ENCODE assay signal across 9 mouse cellular contexts in the genomic region with DNA sequence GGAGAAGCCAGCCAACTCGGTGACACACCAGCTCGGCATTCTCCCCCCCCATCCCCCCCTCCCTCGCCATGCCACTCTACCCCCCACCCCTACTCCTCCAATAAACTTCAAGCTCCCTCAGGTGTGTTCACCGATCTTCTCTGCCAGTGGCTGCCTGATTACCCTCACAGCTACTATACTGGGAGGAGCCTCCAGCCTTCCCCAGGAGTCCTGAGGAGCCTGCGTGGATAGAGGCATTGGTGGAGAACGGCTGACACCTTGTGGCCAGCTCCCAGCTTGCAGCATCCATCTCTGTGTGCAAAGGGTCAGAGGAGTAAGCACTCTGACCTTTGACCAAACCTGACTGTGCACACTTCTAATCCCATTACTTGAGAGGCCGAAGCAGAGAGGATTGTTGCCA. TPM values are rescaled to one million over a fixed set of nuclear protein-coding genes. Genes with fewer than 3 reads are reported as not detected.
DNase-seq lines count a peak whose midpoint lies in the region; ATAC-seq and TF ChIP-seq lines count a peak whose summit lies in the region.
"Had no signal": no experiment of that assay in that cellular context is flagged by ENCODE, and none has a peak within 500 bp of the region (broad histone marks: within the 10 kb centered on the region; RNA-seq: fewer than 3 reads in every experiment).

No protein-coding gene starts in this region.

- H3K4me1 ChIP-seq in embryonic facial prominence, embryonic 15.5 days: peaks cover 26% of the 10 kb centered on the region
- peaks cover 12% of the 10 kb centered on the region for H3K4me1 ChIP-seq in heart, embryonic 11.5 days (ENCODE audit: control insufficient read depth, insufficient read depth, low read length)
- H3K4me1 ChIP-seq in kidney, embryonic 15.5 days: peaks cover 29% of the 10 kb centered on the region
- peaks cover 0 to 10% of the 10 kb centered on the region in 2 experiments; a peak in 3 of 4 replicates for H3K4me1 ChIP-seq in liver, embryonic 14.5 days (replicated peaks; ENCODE audit: control insufficient read depth in 2 of 2, insufficient read depth in 2 of 2, low read length in 1 of 2)
- H3K4me1 ChIP-seq in neural tube, embryonic 11.5 days (ENCODE audit: control insufficient read depth, insufficient read depth, low read length): peaks cover 6% of the 10 kb centered on the region
- H3K4me1 ChIP-seq in stomach, postnatal 0 days (replicated peaks; ENCODE audit: control insufficient read depth, insufficient read depth): peaks cover 4% of the 10 kb centered on the region; the same call in 1 of the 2 replicates

- ATAC-seq in embryonic facial prominence, embryonic 15.5 days (ENCODE audit: insufficient number of reproducible peaks, low FRiP score, low TSS enrichment, low read depth): peak; percentile 75
- ATAC-seq in heart, embryonic 11.5 days (replicated peaks; ENCODE audit: insufficient number of reproducible peaks, low FRiP score, low TSS enrichment): peak; percentile 56; the same call in 1 of the 2 replicates
- ATAC-seq in kidney, embryonic 15.5 days (replicated peaks; ENCODE audit: low FRiP score): peak; percentile 81
- peak; percentile 70 for ATAC-seq in liver, embryonic 14.5 days (ENCODE audit: insufficient read depth)
- peak; percentile 80 for ATAC-seq in neural tube, embryonic 11.5 days (ENCODE audit: insufficient read depth, low FRiP score, low TSS enrichment)
- peak; percentile 87 for ATAC-seq in stomach, postnatal 0 days (ENCODE audit: low FRiP score, low TSS enrichment)

- no peaks in the 10 kb centered on the region for H3K27me3 ChIP-seq in embryonic facial prominence, embryonic 15.5 days
- H3K27me3 ChIP-seq in heart, embryonic 11.5 days (ENCODE audit: control insufficient read depth, insufficient read depth, low read length): 0 out of 2 replicates have a peak, but pooled peaks cover 2% of the 10 kb centered on the region
- H3K27me3 ChIP-seq in kidney, embryonic 15.5 days: 0 out of 2 replicates have a peak, but pooled peaks cover 9% of the 10 kb centered on the region
- H3K27me3 ChIP-seq in liver, embryonic 14.5 days (ENCODE audit: control insufficient read depth, insufficient read depth, low read length): no peaks in the 10 kb centered on the region
- H3K27me3 ChIP-seq in neural tube, embryonic 11.5 days (ENCODE audit: control insufficient read depth, insufficient read depth, low read length): no peaks in the 10 kb centered on the region
- H3K27me3 ChIP-seq in stomach, postnatal 0 days (ENCODE audit: control insufficient read depth, insufficient read depth, low read length): no peaks in the 10 kb centered on the region

- TF ChIP-seq EP300 in liver, embryonic 14.5 days (IDR thresholded peaks at IDR 0.05; ENCODE audit: low read depth): no peak
- TF ChIP-seq EP300 in stomach, postnatal 0 days (optimal IDR thresholded peaks at IDR 0.05): no peak

- H3K9me3 ChIP-seq in embryonic facial prominence, embryonic 15.5 days (replicated peaks): no peaks in the 10 kb centered on the region
- H3K9me3 ChIP-seq in heart, embryonic 11.5 days (replicated peaks; ENCODE audit: control insufficient read depth, low read length): no peaks in the 10 kb centered on the region
- no peaks in the 10 kb centered on the region for H3K9me3 ChIP-seq in kidney, embryonic 15.5 days (replicated peaks)
- no peaks in the 10 kb centered on the region for H3K9me3 ChIP-seq in liver, embryonic 14.5 days (ENCODE audit: control insufficient read depth, low read length)
- no peaks in the 10 kb centered on the region for H3K9me3 ChIP-seq in neural tube, embryonic 11.5 days (ENCODE audit: control insufficient read depth, low read length)
- H3K9me3 ChIP-seq in stomach, postnatal 0 days (ENCODE audit: control insufficient read depth, low read length): no peaks in the 10 kb centered on the region

- H3K27ac ChIP-seq in embryonic facial prominence, embryonic 15.5 days (replicated peaks): no peak overlapping the region
- no peak overlapping the region for H3K27ac ChIP-seq in heart, embryonic 11.5 days (ENCODE audit: low read depth, low read length)
- no peak overlapping the region for H3K27ac ChIP-seq in kidney, embryonic 15.5 days
- H3K27ac ChIP-seq in liver, embryonic 14.5 days: no peak overlapping the region
- H3K27ac ChIP-seq in neural tube, embryonic 11.5 days (ENCODE audit: low read depth, low read length): no peak overlapping the region
- no peak overlapping the region for H3K27ac ChIP-seq in stomach, postnatal 0 days (replicated peaks)

- no peak overlapping the region for H3K4me3 ChIP-seq in embryonic facial prominence, embryonic 15.5 days (replicated peaks)
- H3K4me3 ChIP-seq in heart, embryonic 11.5 days (ENCODE audit: low read depth, low read length): no peak overlapping the region
- H3K4me3 ChIP-seq in kidney, embryonic 15.5 days (replicated peaks): no peak overlapping the region
- no peak overlapping the region for H3K4me3 ChIP-seq in liver, embryonic 14.5 days (ENCODE audit: insufficient read depth in 1 of 2, low read depth in 2 of 2, low read length in 2 of 2)
- no peak overlapping the region for H3K4me3 ChIP-seq in neural tube, embryonic 11.5 days (ENCODE audit: low read depth, low read length)
- H3K4me3 ChIP-seq in stomach, postnatal 0 days (ENCODE audit: low read depth, low read length): no peak overlapping the region
- H3K4me3 ChIP-seq: erythroblast, embryonic 14.5 days had no signal

- H3K36me3 ChIP-seq in embryonic facial prominence, embryonic 15.5 days: no peaks in the 10 kb centered on the region
- no peaks in the 10 kb centered on the region for H3K36me3 ChIP-seq in heart, embryonic 11.5 days (ENCODE audit: control insufficient read depth, insufficient read depth, low read length)
- no peaks in the 10 kb centered on the region for H3K36me3 ChIP-seq in kidney, embryonic 15.5 days
- no peaks in the 10 kb centered on the region for H3K36me3 ChIP-seq in liver, embryonic 14.5 days (replicated peaks; ENCODE audit: control insufficient read depth, insufficient read depth, low read depth)
- H3K36me3 ChIP-seq in neural tube, embryonic 11.5 days (ENCODE audit: control insufficient read depth, insufficient read depth, low read length): no peaks in the 10 kb centered on the region
- H3K36me3 ChIP-seq in stomach, postnatal 0 days (ENCODE audit: control insufficient read depth, insufficient read depth, low read length): no peaks in the 10 kb centered on the region; the same call in 1 of the 2 replicates

- no peak overlapping the region for H3K9ac ChIP-seq in embryonic facial prominence, embryonic 15.5 days
- no peak overlapping the region for H3K9ac ChIP-seq in heart, embryonic 11.5 days (ENCODE audit: low read depth, low read length)
- H3K9ac ChIP-seq in kidney, embryonic 15.5 days: no peak overlapping the region
- H3K9ac ChIP-seq in liver, embryonic 14.5 days (replicated peaks): no peak overlapping the region
- H3K9ac ChIP-seq in neural tube, embryonic 11.5 days (ENCODE audit: low read length): no peak overlapping the region
- H3K9ac ChIP-seq in stomach, postnatal 0 days (ENCODE audit: low read length): no peak overlapping the region

- TF ChIP-seq CTCF in liver, embryonic 14.5 days (IDR thresholded peaks at IDR 0.05; ENCODE audit: low read depth): peak; percentile 94
- peak; percentile 95 for TF ChIP-seq CTCF in stomach, postnatal 0 days (IDR thresholded peaks at IDR 0.05; ENCODE audit: low read depth)

- H3K4me2 ChIP-seq in embryonic facial prominence, embryonic 15.5 days (replicated peaks): no peak overlapping the region
- H3K4me2 ChIP-seq in heart, embryonic 11.5 days: peak overlapping the region; percentile 27; the same call in 1 of the 2 replicates
- peak overlapping the region; percentile 37; the same call in 1 of the 2 replicates for H3K4me2 ChIP-seq in kidney, embryonic 15.5 days
- H3K4me2 ChIP-seq in liver, embryonic 14.5 days (ENCODE audit: low read depth): no peak overlapping the region
- no peak overlapping the region for H3K4me2 ChIP-seq in neural tube, embryonic 11.5 days (ENCODE audit: low read depth)
- 0 out of 2 replicates have a peak overlapping the region, but pooled peaks have one; percentile 20 for H3K4me2 ChIP-seq in stomach, postnatal 0 days (replicated peaks; ENCODE audit: low read depth)

- DNase-seq in CD4-positive helper T cell, adult 2 months (ENCODE audit: low read depth, low spot score): peak; percentile 85
- DNase-seq in adrenal gland, postnatal 4 days (ENCODE audit: low spot score in 2 of 2): peak; percentile 28 to 66
- peak; percentile 52 to 66 (median 59) for DNase-seq in liver, embryonic 14.5 days (ENCODE audit: low read depth in 3 of 3, low spot score in 3 of 3)
- DNase-seq in neural tube, embryonic 11.5 days (ENCODE audit: low spot score): peak; percentile 83
- DNase-seq in stomach, postnatal 0 days (ENCODE audit: low spot score): peak; percentile 89

- WGBS in embryonic facial prominence, embryonic 15.5 days: 2% methylated on average over 7 of the region's 7 CpGs
- WGBS in heart, embryonic 11.5 days (ENCODE audit: insufficient replicate concordance): 6% methylated on average over 7 of the region's 7 CpGs
- 5% methylated on average over 7 of the region's 7 CpGs for WGBS in kidney, embryonic 15.5 days
- 7% methylated on average over 7 of the region's 7 CpGs for WGBS in liver, embryonic 14.5 days (ENCODE audit: insufficient replicate concordance)
- WGBS in neural tube, embryonic 11.5 days: 10% methylated on average over 7 of the region's 7 CpGs
- 4% methylated on average over 6 of the region's 7 CpGs for WGBS in stomach, postnatal 0 days

RNA-seq across cellular contexts. Expression of a gene that starts 6.8 kb away (rescaled TPM):
- total RNA-seq in adrenal gland, postnatal 4 days (2021): 10 to 100 TPM; 74.2 to 74.3 TPM
- polyA plus RNA-seq in embryonic facial prominence, embryonic 15.5 days (2015; fragmentation: Nextera tagmentation; extraction: Ambion mirVana): 23.9 and 28.3 TPM in 2 replicates
- 16.7 and 17.9 TPM in 2 replicates for polyA plus RNA-seq in heart, embryonic 11.5 days (2014; fragmentation: Nextera tagmentation; extraction: Ambion mirVana)
- polyA plus RNA-seq in kidney, embryonic 15.5 days (2015; fragmentation: Nextera tagmentation; extraction: Ambion mirVana): 29.0 and 33.5 TPM in 2 replicates
- 6.3 and 8.8 TPM in 2 replicates for polyA plus RNA-seq in liver, embryonic 14.5 days (2012; rRNA removed)
- polyA plus RNA-seq in liver, embryonic 14.5 days (2014; fragmentation: Nextera tagmentation; extraction: Ambion mirVana): 8.1 and 8.9 TPM in 2 replicates
- polyA plus RNA-seq in neural tube, embryonic 11.5 days (2014; fragmentation: Nextera tagmentation; extraction: Ambion mirVana): 12.4 and 16.1 TPM in 2 replicates
- 8.5 and 9.4 TPM in 2 replicates for polyA plus RNA-seq in stomach, postnatal 0 days (2015; fragmentation: Nextera tagmentation; extraction: Ambion mirVana)

RNA-seq across cellular contexts. Expression of a gene that starts 32.6 kb away (rescaled TPM):
- total RNA-seq in adrenal gland, postnatal 4 days (2021): 1 to 10 TPM; 1.2 to 1.7 TPM
- polyA plus RNA-seq in embryonic facial prominence, embryonic 15.5 days (2015; fragmentation: Nextera tagmentation; extraction: Ambion mirVana): 8.4 and 9.0 TPM in 2 replicates
- 0.19 TPM in 1 of 2 replicates, not detected in the other for polyA plus RNA-seq in heart, embryonic 11.5 days (2014; fragmentation: Nextera tagmentation; extraction: Ambion mirVana)
- 3.8 and 4.1 TPM in 2 replicates for polyA plus RNA-seq in kidney, embryonic 15.5 days (2015; fragmentation: Nextera tagmentation; extraction: Ambion mirVana)
- polyA plus RNA-seq in liver, embryonic 14.5 days (2012; rRNA removed): 0.69 and 0.81 TPM in 2 replicates
- 1.2 and 1.7 TPM in 2 replicates for polyA plus RNA-seq in liver, embryonic 14.5 days (2014; fragmentation: Nextera tagmentation; extraction: Ambion mirVana)
- polyA plus RNA-seq in neural tube, embryonic 11.5 days (2014; fragmentation: Nextera tagmentation; extraction: Ambion mirVana): 0.28 and 0.44 TPM in 2 replicates
- polyA plus RNA-seq in stomach, postnatal 0 days (2015; fragmentation: Nextera tagmentation; extraction: Ambion mirVana): 20.5 and 24.3 TPM in 2 replicates
- polyA plus RNA-seq: erythroblast, embryonic 14.5 days had no signal

Comparison
In these comparisons a context has a peak if more than half of its experiments do, and no peak if none do; other contexts are left out.
1. H3K4me2 ChIP-seq: peak in heart, embryonic 11.5 days (single experiment), kidney, embryonic 15.5 days (single experiment) and stomach, postnatal 0 days (single experiment); none in embryonic facial prominence, embryonic 15.5 days (single experiment), liver, embryonic 14.5 days (single experiment) and neural tube, embryonic 11.5 days (single experiment).
2. Peak in every context shown above with its lines, with median percentiles within 50 percentile points of each other: DNase-seq and ATAC-seq.